Comparison of ENCODE assay signal across 15 mouse cellular contexts in the genomic region with DNA sequence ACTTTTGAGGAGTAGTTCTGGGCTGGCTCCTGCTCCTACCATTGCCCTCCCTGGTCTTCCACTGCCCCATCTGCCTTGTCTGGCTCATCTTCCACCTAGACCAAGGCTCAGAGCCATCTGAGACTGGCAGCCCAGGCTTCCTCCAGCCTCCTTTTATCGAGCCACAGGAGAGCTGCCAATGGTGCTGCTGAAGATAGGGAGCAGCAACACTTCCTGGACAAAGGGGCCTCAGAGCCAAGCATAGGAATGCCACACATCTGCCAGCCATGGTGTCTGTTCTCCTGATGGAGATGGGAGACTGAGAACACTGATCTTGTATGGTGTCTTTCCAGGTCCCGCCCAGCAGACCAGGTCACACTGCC. TPM values are rescaled to one million over a fixed set of nuclear protein-coding genes. Genes with fewer than 3 reads are reported as not detected.
A peak's percentile ranks its signal among the peaks of the same experiment; 100 is the strongest.
DNase-seq lines count a peak whose midpoint lies in the region; ATAC-seq lines count a peak whose summit lies in the region.
"Had no signal": no experiment of that assay in that cellular context is flagged by ENCODE, and none has a peak within 500 bp of the region (broad histone marks: within the 10 kb centered on the region; RNA-seq: fewer than 3 reads in every experiment).

No protein-coding gene starts in this region.

- H3K27ac ChIP-seq in heart, embryonic 12.5 days (ENCODE audit: poor library complexity, severe bottlenecking): peak overlapping the region; percentile 92
- H3K27ac ChIP-seq: limb, embryonic 10.5 days; liver, embryonic 13.5 days; neural tube, embryonic 13.5 days had no signal

- no peak for DNase-seq in heart, postnatal 4 days
- peak; percentile 56 to 59 for DNase-seq in cerebellum, postnatal 25 days
- DNase-seq in right cerebral cortex, adult 2 months (ENCODE audit: low spot score in 2 of 2): no peak
- DNase-seq in right cerebral cortex, postnatal 10 days (ENCODE audit: low spot score in 2 of 2): no peak
- DNase-seq: embryo, embryonic 11 days; kidney, adult 18-20 months; kidney, postnatal 25 days; liver, embryonic 13.5 days had no signal

- peaks cover 65% of the 10 kb centered on the region for H3K4me1 ChIP-seq in heart, embryonic 12.5 days (replicated peaks)
- peaks cover 22% of the 10 kb centered on the region for H3K4me1 ChIP-seq in megakaryocyte, embryonic 14.5 days

- no peak overlapping the region for H3K4me3 ChIP-seq in heart, embryonic 12.5 days
- peak overlapping the region; percentile 48 for H3K4me3 ChIP-seq in megakaryocyte, embryonic 14.5 days (replicated peaks)
- H3K4me3 ChIP-seq: limb, embryonic 10.5 days; liver, embryonic 13.5 days; neural tube, embryonic 13.5 days had no signal

- 71% methylated on average over 2 of the region's 2 CpGs for WGBS in heart, embryonic 12.5 days

- H3K36me3 ChIP-seq in heart, embryonic 12.5 days: no peaks in the 10 kb centered on the region
- peaks cover 2% of the 10 kb centered on the region for H3K36me3 ChIP-seq in megakaryocyte, embryonic 14.5 days (replicated peaks; ENCODE audit: low read length)
- H3K36me3 ChIP-seq: limb, embryonic 10.5 days; liver, embryonic 13.5 days had no signal

- no peak overlapping the region for H3K4me2 ChIP-seq in heart, embryonic 12.5 days
- H3K4me2 ChIP-seq: liver, embryonic 13.5 days; neural tube, embryonic 13.5 days had no signal

- H3K9me3 ChIP-seq in heart, embryonic 12.5 days (replicated peaks): no peaks in the 10 kb centered on the region
- no peaks in the 10 kb centered on the region for H3K9me3 ChIP-seq in megakaryocyte, embryonic 14.5 days
- H3K9me3 ChIP-seq: limb, embryonic 10.5 days; liver, embryonic 13.5 days; neural tube, embryonic 13.5 days had no signal

- ATAC-seq in heart, embryonic 12.5 days (ENCODE audit: insufficient number of reproducible peaks, low FRiP score): no peak
- ATAC-seq in megakaryocyte, adult 5-6 weeks (ENCODE audit: poor library complexity, severe bottlenecking): no peak
- ATAC-seq: CD4-positive, CD25-positive, alpha-beta regulatory T cell, adult 4 months; forebrain, embryonic 14.5 days had no signal

- no peak overlapping the region for H3K9ac ChIP-seq in heart, embryonic 12.5 days
- H3K9ac ChIP-seq: liver, embryonic 13.5 days; neural tube, embryonic 13.5 days had no signal

- H3K27me3 ChIP-seq in heart, embryonic 12.5 days (replicated peaks): no peaks in the 10 kb centered on the region
- H3K27me3 ChIP-seq in megakaryocyte, embryonic 14.5 days (replicated peaks): peaks cover 24% of the 10 kb centered on the region
- H3K27me3 ChIP-seq: liver, embryonic 13.5 days; neural tube, embryonic 13.5 days had no signal

RNA-seq across cellular contexts. Expression of a gene that starts 53.2 kb away (rescaled TPM):
- 54.6 and 54.7 TPM in 2 replicates for polyA plus RNA-seq in heart, embryonic 12.5 days (2016; fragmentation: Nextera tagmentation; extraction: Ambion mirVana)
- total RNA-seq in heart, postnatal 4 days (2021): 100 to 1,000 TPM; 108 to 126 TPM
- polyA plus RNA-seq in megakaryocyte, embryonic 14.5 days (2012; ENCODE audit: insufficient read depth, low replicate concordance): 0.28 TPM in 1 of 2 replicates, not detected in the other
- total RNA-seq in megakaryocyte, adult 5-6 weeks (2015): 4.2 and 5.0 TPM in 2 replicates
- 9.8 and 11.4 TPM in 2 replicates for total RNA-seq in megakaryocyte, adult 5-6 weeks (2017)

Comparison
In these comparisons a context has a peak if more than half of its experiments do, and no peak if none do; other contexts are left out.
1. DNase-seq: peak in cerebellum, postnatal 25 days (2 of 2); none in heart, postnatal 4 days (single experiment), right cerebral cortex, adult 2 months (0 of 2) and right cerebral cortex, postnatal 10 days (0 of 2).
2. RNA of a gene that starts 53.2 kb away (total RNA-seq): 108 to 126 TPM in heart, postnatal 4 days; 4.2 to 11.4 TPM in megakaryocyte, adult 5-6 weeks; every median in the first group is over 4 times any median in the second.